Mouse (Mus musculus) gastrocnemius, adult 18-20 months (tissue): ENCODE data around the gene Ppp4r3b. TPM values are rescaled to one million over a fixed set of nuclear protein-coding genes. Genes with fewer than 3 reads are reported as not detected.

Experiments used
- DNase-seq: peaks from one replicate; pipeline ENCODE4 v3.0.0; 2021; ENCODE audit warnings: low spot score
- total RNA-seq, 2 experiments: library from RNA; stranded (reverse); gene quantifications; 2 replicates each; pipeline ENCODE4 v1.2.3; 2021

Ppp4r3b gene
- total RNA-seq, 2 experiments from 2014 or later = 23.0 to 25.2 TPM

- DNase-seq = no peak
Measured at GRCm38 (mm10) chr11:29237364-29237763, 64.7 kb downstream of the Ppp4r3b start.

- DNase-seq = no peak
Measured at GRCm38 (mm10) chr11:29238047-29238446, 65.4 kb downstream of the Ppp4r3b start.

- DNase-seq = no peak
Measured at GRCm38 (mm10) chr11:29238551-29238950, 65.9 kb downstream of the Ppp4r3b start.

GRCm38 (mm10) chr11:29239353-29239752, 66.7 kb downstream of the Ppp4r3b start:
- DNase-seq = no peak

- DNase-seq = no peak
Measured at GRCm38 (mm10) chr11:29241961-29242360, 69.3 kb downstream of the Ppp4r3b start.

- no peak for DNase-seq
Measured at GRCm38 (mm10) chr11:29245988-29246387, 73.3 kb downstream of the Ppp4r3b start.

- peak; percentile 92 for DNase-seq
Measured at GRCm38 (mm10) chr11:29246883-29247650, 74.4 kb downstream of the Ppp4r3b start, which contains the start of gene Cfap36. TSS of gene Cfap36 (minus strand) at chr11:29247409.

GRCm38 (mm10) chr11:29247725-29248124, 75.0 kb downstream of the Ppp4r3b start:
- no peak for DNase-seq

GRCm38 (mm10) chr11:29248386-29248785, 75.7 kb downstream of the Ppp4r3b start:
- DNase-seq = no peak

GRCm38 (mm10) chr11:29254643-29255042, 82.0 kb downstream of the Ppp4r3b start:
- no peak for DNase-seq

GRCm38 (mm10) chr11:29267824-29268223, 95.1 kb downstream of the Ppp4r3b start:
- DNase-seq = peak; percentile 31

Other genes with a start within 250 kb of the Ppp4r3b start
- gene Pnpt1, start 42.1 kb upstream of the Ppp4r3b start, total RNA-seq = 10 to 100 TPM; 14.4 to 15.7 TPM
- gene Cfap36, start 74.5 kb downstream of the Ppp4r3b start, total RNA-seq = 10 to 100 TPM in 1 of 2 experiments, 1 to 10 TPM in 1; 8.2 to 12.2 TPM
- 1 to 10 TPM; 2.2 to 2.3 TPM for gene Ccdc88a, start 200.8 kb downstream of the Ppp4r3b start, total RNA-seq